Mouse (Mus musculus) heart, postnatal 0 days (tissue): ENCODE measurements at regions not wholly inside any gene's neighbourhood (a gene's known extent, or its start where the extent isn't known, plus 50 kb on each side); places are given as distances from the start of the nearest gene placed in this dataset.

Experiments
- ATAC-seq: fragments of 200-750 bp; cut with Nextera tagmentation; 2 replicates; pipeline ENCODE4 v1.8.0; 2017; ENCODE audit warnings: low read depth, moderate number of reproducible peaks, moderate library complexity; ENCODE audit not compliant: insufficient read depth
- DNase-seq: peaks from one replicate; pipeline ENCODE4 v3.0.0-alpha.2; 2016; ENCODE audit warnings: low spot score
- H3K27ac ChIP-seq: fragments of 300-500 bp; sonication (generic); 2 replicates; pipeline ENCODE4 v1.5.1; 2014; ENCODE audit warnings: low read depth, mild to moderate bottlenecking
- H3K27me3 ChIP-seq: fragments of 300-500 bp; sonication (generic); 2 replicates; pipeline ENCODE4 v1.6.1; 2014; ENCODE audit warnings: low read length, mixed read lengths; ENCODE audit not compliant: control insufficient read depth, insufficient read depth
- H3K36me3 ChIP-seq: fragments of 300-500 bp; sonication (generic); replicated peaks from 2 replicates; pipeline ENCODE4 v1.6.1; 2014; ENCODE audit warnings: low read length, mixed read lengths; ENCODE audit not compliant: control insufficient read depth, insufficient read depth
- H3K4me1 ChIP-seq: fragments of 300-500 bp; sonication (generic); 2 replicates; pipeline ENCODE4 v1.6.1; 2014; ENCODE audit warnings: antibody characterized with exemption; ENCODE audit not compliant: control insufficient read depth, insufficient read depth
- H3K4me2 ChIP-seq: fragments of 300-500 bp; sonication (generic); 2 replicates; pipeline ENCODE4 v1.6.1; 2014; ENCODE audit warnings: low read depth, mild to moderate bottlenecking, low read length, moderate library complexity
- H3K4me3 ChIP-seq: fragments of 300-500 bp; sonication (generic); 2 replicates; pipeline ENCODE4 v1.5.1; 2014; ENCODE audit warnings: low read depth, low read length
- H3K9ac ChIP-seq: fragments of 300-500 bp; sonication (generic); replicated peaks from 2 replicates; pipeline ENCODE4 v1.6.1; 2014; ENCODE audit warnings: low read depth, low read length, mixed read lengths
- H3K9me3 ChIP-seq: fragments of 300-500 bp; sonication (generic); replicated peaks from 2 replicates; pipeline ENCODE4 v1.6.1; 2016; ENCODE audit warnings: low read length; ENCODE audit not compliant: control insufficient read depth
- CTCF ChIP-seq: IDR thresholded peaks from 2 replicates; pipeline ENCODE4 v1.5.1; 2016; ENCODE audit warnings: antibody characterized with exemption, control low read depth, low read depth
- EP300 ChIP-seq: IDR thresholded peaks from 2 replicates; pipeline ENCODE4 v1.6.1; 2016; ENCODE audit warnings: antibody characterized with exemption, low read depth
- WGBS: fragments of 180-500 bp; shearing (Covaris S2); extraction: QIAGEN DNeasy Blood & Tissue Kit; methylation state at CpG from one replicate; pipeline ENCODE4 v1.1.7; 2014; 5-methylcytosine and 5-hydroxymethylcytosine counted together

DNA sequence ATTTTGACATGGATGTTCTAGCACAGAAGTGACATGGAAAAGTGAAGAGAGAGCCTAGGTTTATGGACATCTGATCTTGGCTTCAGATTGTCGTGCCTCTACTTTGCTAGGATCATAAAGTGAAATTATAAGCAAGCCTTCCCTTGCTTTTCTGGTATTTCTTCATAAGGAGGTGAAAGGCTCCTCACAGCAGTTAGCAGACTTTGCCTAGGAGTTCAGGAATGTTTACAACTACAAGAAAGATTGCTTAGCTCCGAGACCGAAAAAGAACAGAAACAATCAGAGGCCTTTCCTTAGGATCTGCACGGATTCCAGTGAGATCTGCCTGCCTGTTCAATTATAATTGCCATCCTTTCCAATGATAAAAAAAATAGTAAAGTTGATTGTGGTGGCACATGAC, 67.8 kb upstream of the Marcks start:
- H3K36me3 ChIP-seq: no peaks in the 10 kb centered on the region
- no peaks in the 10 kb centered on the region for H3K27me3 ChIP-seq
- H3K4me2 ChIP-seq: no peak overlapping the region
- no peaks in the 10 kb centered on the region for H3K4me1 ChIP-seq
- TF ChIP-seq CTCF: no peak
- TF ChIP-seq EP300: no peak
- no peak overlapping the region for H3K27ac ChIP-seq
- H3K9me3 ChIP-seq: no peaks in the 10 kb centered on the region
- WGBS: 68% methylated on average over 4 of the region's 4 CpGs
- H3K4me3 ChIP-seq: no peak overlapping the region
- no peak for DNase-seq
- ATAC-seq: no peak
- H3K9ac ChIP-seq: no peak overlapping the region

DNA sequence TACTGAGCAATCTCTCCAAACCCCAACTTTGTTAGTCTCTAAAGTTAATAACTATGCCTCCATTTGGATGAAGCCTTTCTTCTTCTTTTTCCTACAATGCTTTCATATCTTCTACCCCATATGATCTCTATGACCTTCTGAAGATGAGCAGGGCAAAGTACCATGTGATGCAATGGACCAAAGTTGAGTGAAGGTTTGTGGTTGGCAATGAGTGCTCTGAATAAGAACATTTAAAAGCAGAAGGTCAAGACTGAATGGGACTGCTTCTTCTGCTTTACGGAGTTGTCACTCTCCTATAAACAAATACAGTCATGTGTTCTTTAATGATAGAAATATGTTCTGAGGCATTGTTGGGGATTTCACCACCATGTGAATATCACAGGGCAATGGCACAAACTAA, 65.0 kb upstream of the Marcks start:
- DNase-seq (no peak), ATAC-seq (no peak)
- no peak overlapping the region for H3K9ac ChIP-seq
- H3K36me3 ChIP-seq: no peaks in the 10 kb centered on the region
- H3K4me1 ChIP-seq: no peaks in the 10 kb centered on the region
- TF ChIP-seq CTCF: no peak
- TF ChIP-seq EP300: no peak
- 91% methylated on average over 1 of the region's 1 CpGs for WGBS
- no peak overlapping the region for H3K4me3 ChIP-seq
- no peak overlapping the region for H3K27ac ChIP-seq
- no peak overlapping the region for H3K4me2 ChIP-seq
- no peaks in the 10 kb centered on the region for H3K9me3 ChIP-seq
- no peaks in the 10 kb centered on the region for H3K27me3 ChIP-seq

DNA sequence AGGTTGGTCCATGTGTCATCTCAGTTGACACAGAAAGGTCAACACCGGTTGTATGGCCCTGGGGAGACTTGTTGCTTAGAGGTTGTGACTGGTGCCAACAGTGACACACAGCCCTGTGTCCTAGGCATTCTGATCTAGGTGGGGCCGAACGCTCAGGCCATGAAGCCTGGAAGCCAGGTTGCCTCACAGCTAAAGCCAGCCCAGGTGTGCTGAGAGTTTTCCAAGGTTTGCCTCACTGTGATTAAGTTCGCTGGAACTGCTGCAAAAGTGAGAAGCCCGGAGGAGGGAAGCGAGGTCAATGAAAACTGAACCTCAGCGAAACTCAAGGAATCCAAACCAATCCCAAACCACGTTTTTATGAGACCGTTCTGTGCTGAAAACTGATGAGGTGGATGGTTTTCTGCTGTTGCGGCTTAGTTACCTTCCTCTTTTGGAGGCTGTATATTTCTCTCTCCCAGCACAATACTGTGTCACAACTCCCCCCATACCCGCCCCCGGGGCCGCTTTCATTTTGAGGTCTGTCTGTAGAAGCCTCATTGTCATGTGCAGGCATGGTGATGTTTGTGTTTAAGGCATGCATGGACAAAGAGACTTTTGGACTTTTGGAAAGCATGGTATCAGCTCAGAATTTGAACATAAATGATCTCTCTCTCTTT, 56.2 kb upstream of the Marcks start:
- Histone ChIP-seq H3K9ac (no peak overlapping the region), H3K4me3 (no peak overlapping the region), H3K4me1 (no peaks in the 10 kb centered on the region), H3K9me3 (no peaks in the 10 kb centered on the region), H3K4me2 (no peak overlapping the region), H3K27ac (no peak overlapping the region; the same call in 1 of the 2 replicates), H3K36me3 (no peaks in the 10 kb centered on the region), H3K27me3 (no peaks in the 10 kb centered on the region)
- 77% methylated on average over 13 of the region's 13 CpGs for WGBS
- TF ChIP-seq EP300 (no peak), CTCF (no peak)
- DNase-seq (no peak), ATAC-seq (no peak)

DNA sequence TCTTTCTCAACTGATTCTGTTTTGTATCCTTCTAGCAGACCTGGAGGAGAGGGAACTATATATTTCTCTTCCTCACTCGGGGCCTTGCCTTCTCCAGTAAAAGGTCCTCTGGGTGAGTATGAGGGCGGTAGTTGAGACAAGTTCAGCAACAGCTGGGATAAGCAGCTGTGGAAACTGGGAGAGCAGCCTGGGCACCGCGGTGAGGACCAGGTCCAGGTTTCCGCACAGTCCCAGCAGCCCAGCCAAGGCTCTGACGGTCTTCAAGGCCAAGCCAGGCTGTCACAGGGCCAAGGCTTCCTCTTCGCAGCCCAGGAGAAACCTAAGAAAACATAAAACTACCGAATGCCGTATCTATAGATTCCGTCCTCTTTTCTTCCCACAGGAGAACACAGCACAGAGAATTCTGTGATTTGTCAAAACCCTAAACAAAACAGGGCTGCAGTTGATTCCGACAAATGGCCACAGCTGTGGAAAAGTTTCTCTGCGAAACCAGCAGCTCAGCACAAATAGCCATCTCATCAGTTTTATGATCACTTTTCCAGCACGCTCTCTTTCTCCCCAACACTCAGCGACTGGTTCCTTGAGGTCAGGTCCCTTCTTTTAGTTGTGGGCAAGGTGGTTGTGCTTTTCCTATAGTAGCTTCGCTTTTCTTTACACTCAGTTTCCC, 55.5 kb upstream of the Marcks start:
- Histone ChIP-seq H3K9ac (no peak overlapping the region), H3K36me3 (no peaks in the 10 kb centered on the region), H3K27ac (peak overlapping the region; percentile 49), H3K9me3 (no peaks in the 10 kb centered on the region), H3K4me3 (no peak overlapping the region), H3K27me3 (no peaks in the 10 kb centered on the region), H3K4me1 (no peaks in the 10 kb centered on the region), H3K4me2 (no peak overlapping the region)
- TF ChIP-seq CTCF: no peak
- no peak for TF ChIP-seq EP300
- 68% methylated on average over 15 of the region's 15 CpGs for WGBS
- DNase-seq (peak; percentile 22), ATAC-seq (peak; percentile 55; the same call in 1 of the 2 replicates)

DNA sequence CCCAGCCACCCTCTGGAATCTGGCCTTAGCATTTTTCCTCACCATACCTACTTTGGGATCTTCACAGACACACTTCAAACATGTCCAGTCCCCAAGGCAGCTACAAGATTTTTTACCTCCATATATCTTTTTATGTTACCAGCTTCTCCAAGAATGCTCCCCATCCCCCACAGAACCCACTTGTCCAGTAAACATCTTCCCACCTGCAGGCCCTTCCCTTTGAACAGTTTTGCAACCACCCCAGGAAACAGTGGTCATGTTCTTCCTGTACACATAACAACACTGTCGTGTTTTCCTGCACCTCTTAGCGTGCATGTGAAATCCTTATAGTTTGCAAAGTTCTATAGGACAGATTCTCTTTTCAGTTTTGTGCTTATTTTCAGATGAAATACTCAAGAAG, 53.9 kb upstream of the Marcks start:
- WGBS: 68% methylated on average over 2 of the region's 2 CpGs
- no peak overlapping the region for H3K9ac ChIP-seq

More for the DNA sequence above, 53.9 kb upstream of the Marcks start:
- no peaks in the 10 kb centered on the region for H3K27me3 ChIP-seq
- DNase-seq: no peak
- ATAC-seq: no peak
- no peaks in the 10 kb centered on the region for H3K36me3 ChIP-seq
- TF ChIP-seq EP300 (no peak), CTCF (no peak)
- H3K4me1 ChIP-seq: no peaks in the 10 kb centered on the region
- no peak overlapping the region for H3K4me2 ChIP-seq
- H3K4me3 ChIP-seq: no peak overlapping the region
- no peak overlapping the region for H3K27ac ChIP-seq
- no peaks in the 10 kb centered on the region for H3K9me3 ChIP-seq
